Mouse (Mus musculus) lung, postnatal 36 days (tissue): Measurements from ENCODE around the gene Ablim1.
A peak's percentile ranks its signal among the peaks of the same experiment; 100 is the strongest.

Experiments used
- DNase-seq: peaks from one replicate; pipeline ENCODE4 v3.0.0; 2022; ENCODE audit warnings: mixed read lengths

The Ablim1 gene

GRCm38 (mm10) chr19:57002741-57003459 lies 311.8 kb downstream of the Ablim1 start:
- DNase-seq, result no peak

DNA sequence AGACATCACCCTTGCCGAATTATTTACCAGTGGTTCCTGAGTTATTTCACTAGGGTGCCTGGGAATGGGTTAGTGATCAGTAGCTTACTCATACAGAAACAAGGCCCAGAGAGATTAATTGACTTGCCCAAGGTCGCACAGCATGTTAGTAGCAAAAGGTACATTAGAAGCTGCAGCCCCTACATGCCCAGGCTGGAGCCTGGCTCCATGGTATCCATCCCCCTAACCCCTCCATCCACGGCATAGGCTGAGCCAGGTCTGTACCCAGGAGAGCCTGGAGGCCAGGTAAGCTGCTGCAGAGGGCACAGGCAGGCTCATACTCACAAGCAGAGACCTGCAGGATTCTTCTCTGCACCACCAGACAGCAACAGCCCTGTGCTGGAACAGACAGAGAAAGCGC lies 312.8 kb downstream of the Ablim1 start:
- DNase-seq, result no peak

- DNase-seq, result no peak
These were observed 314.1 kb downstream of the Ablim1 start for GRCm38 (mm10) chr19:57000592-57000991.

DNA sequence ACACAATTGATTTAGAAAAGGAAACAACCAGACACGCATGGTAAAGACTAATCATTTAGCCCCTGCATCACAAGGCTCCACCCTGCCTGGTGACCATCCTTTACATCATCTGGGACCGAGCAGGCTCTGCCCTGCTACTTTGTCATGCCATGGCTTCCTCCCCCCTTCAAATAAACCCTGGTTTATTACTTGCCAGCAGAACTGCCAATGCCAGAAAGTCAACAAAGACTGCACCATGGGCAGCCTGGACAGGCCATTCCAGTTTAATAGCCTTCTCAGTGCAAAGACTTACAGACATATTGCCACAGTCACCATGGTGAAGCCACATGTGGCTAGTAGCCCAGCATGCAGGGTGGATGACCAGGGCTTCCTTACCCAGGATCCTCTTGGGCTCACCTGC lies 314.9 kb downstream of the Ablim1 start:
- DNase-seq, result no peak

DNA sequence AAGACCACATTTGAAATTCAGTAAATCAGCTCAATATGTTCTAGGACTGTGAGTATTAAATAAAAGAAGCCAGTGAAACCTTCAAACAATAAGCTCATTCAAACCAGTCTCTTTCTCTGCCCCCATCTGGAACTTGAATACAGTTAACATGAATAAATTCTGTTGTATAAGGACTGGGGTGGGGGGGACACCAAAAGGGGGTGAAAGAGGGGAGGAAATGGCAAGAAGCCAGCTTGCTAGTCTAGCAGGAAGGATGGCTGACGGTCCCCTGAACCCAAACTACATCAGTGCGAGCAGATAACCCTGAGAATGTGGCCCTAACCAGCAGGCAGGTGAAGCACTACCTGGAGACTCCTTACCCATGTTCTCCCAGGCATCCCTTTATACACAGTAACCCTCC lies 315.8 kb downstream of the Ablim1 start:
- DNase-seq, result no peak

GRCm38 (mm10) chr19:56998331-56998730 lies 316.4 kb downstream of the Ablim1 start:
- DNase-seq, result no peak

- peak; percentile 82 for DNase-seq
These were observed 317.5 kb downstream of the Ablim1 start for GRCm38 (mm10) chr19:56997164-56997599.

GRCm38 (mm10) chr19:56995441-56995840 lies 319.3 kb downstream of the Ablim1 start:
- DNase-seq, result no peak

DNA sequence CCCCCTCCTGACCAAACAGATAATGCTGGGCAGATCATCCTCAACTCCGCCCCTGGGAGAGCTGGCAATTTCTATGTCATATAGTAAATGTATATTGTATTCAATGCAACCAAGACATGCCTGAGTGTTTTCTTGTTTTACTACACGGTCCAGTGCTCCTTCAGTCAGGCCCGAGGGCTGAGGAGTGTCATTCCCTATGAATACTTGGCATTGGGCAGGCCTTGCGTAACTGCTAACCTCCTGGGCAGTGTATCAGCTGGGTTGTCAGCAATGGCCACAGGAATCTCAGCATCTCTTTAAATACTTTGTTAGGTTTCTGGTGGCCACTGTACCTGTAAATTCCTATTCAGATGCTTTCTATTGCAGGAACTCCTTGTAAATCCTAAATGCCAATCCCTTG lies 320.1 kb downstream of the Ablim1 start:
- peak; percentile 83 for DNase-seq

DNA sequence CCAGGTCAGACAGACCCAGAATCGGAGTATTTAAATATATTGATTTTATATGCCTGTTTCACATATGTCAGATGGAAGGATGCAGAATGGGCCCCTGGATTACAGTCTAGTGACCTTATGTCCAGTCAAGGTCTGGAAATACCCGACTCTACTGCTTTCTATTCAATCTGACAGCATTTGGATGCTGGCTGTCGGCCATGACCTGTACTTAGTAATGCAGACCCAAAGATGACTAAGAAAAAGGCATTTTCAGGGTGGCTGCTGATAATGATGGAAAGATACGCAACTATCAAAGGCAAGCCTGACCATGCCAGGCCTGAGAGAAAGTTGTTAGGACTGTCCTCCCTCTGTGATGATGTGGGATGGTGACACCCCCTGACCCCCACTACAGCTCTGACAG lies 321.0 kb downstream of the Ablim1 start:
- DNase-seq, result no peak

DNA sequence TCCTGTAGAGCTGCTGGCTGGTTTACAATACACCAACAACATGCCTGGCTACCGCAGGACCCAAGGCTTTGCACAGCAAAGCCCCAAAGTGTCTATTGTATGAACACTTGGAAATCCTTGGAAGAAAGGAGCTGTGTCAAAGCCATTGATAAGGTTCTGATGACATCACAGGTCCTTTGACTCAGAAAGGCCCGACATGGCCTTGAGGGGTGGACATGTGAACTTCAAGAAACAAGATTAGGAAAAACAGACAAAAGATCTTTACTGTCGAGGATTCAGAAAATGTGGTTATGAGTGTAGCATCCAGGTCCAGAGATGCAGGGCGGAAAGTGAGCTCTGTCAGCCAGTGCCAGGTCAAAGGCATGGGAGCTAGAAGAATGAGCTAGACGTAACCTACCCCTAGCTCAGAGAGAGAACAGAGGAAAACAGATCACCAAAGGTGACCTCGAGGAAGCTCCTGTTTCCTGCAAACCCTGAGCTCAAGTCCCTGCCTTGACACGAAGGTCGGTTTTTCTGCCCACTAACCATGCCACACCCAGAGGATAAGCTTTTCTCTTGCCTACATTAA lies 321.7 kb downstream of the Ablim1 start:
- DNase-seq, result no peak

DNA sequence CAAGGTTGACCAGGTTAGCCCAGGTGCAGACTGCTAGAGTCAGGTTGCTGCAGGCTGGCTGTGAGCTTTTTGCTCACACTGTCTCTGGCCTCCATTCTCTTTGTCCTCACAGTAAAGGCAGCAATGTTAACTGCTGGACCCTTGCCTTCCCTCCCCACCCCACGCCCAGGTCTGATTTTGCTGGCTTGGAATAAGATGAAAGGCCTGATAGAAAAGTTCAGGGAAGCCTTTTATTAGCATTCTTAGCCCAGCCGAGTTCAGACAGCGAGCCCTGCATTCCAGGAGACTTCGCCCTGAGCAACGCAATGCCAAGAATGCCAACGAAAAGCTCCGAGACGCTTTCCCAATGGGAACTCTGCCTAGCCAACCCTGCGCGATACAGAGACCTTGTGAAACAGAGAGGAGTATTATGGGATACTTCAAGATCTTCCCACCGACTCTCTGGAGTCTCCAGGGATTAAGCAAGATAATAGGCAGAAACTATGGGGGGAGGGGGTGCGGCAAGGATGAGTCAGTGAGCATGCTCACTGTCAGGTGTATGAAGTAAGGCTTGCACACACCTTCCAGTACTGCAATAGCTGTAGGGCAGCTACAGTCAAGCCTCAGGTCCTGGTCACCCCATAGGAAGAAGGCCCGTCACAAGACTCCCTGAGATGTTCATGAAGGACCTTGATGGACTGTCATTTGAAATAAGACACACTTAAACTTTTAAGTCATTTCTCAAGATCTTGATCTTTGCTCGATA lies 324.2 kb downstream of the Ablim1 start:
- DNase-seq, result peak; percentile 63

DNA sequence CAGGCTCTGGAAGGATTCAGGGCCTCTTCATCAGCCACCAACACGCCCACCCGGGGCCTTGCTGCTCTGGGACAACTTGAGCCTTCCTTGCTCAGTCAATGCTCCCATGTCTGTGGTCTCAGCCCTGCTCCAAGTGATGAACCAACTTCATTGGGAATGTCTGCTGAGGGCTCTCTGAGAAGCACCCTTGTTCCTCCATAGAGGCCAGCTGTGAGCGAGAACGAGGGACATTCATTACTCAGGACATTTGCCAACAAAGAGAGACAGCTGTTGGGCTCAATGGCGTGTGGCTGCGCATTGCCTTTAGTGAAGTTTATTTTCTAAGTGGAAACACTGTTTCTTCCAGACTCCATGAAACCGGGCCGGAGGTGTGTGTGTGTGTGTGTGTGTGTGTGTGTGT lies 325.5 kb downstream of the Ablim1 start:
- DNase-seq, result peak; percentile 44

GRCm38 (mm10) chr19:56984229-56984628 lies 330.5 kb downstream of the Ablim1 start:
- DNase-seq, result no peak

GRCm38 (mm10) chr19:56983757-56984156 lies 331.0 kb downstream of the Ablim1 start:
- DNase-seq, result no peak
